Mouse (Mus musculus): Measurements from ENCODE around the gene Slc37a3.

GRCm38 (mm10) chr6:39311786-39312185, 65.7 kb downstream of the Slc37a3 start:
- TF ChIP-seq GATA1 (IDR thresholded peaks at IDR 0.05; ENCODE audit: borderline replicate concordance, low read length) = no peak
- TF ChIP-seq FLI1 (IDR thresholded peaks at IDR 0.05; ENCODE audit: low read length) = no peak
